Comparison of ENCODE assay signal across 23 mouse cellular contexts in the genomic region with DNA sequence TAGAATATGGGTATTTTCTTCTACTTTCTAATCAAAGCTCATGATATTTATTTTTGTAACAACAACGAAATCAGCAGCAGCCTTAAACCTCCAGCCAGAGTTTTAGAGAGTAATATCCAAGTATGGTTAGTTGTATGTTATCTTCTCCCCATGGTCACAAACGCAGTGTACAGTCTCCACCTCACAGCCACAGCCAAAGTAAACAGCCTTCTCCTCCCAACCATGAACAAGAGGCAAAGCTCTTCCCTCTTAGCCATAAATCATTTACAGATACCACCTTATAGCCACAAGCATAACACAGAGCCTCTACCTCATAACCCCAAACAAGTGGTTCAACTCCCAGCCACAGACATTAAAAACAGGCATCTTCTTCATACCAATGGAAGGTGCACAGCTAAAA.
DNase-seq lines count a peak whose midpoint lies in the region; ATAC-seq and TF ChIP-seq lines count a peak whose summit lies in the region.
"Had no signal": no experiment of that assay in that cellular context is flagged by ENCODE, and none has a peak within 500 bp of the region (broad histone marks: within the 10 kb centered on the region; RNA-seq: fewer than 3 reads in every experiment).

No protein-coding gene starts in this region.

- no peaks in the 10 kb centered on the region for H3K4me1 ChIP-seq in kidney, postnatal 0 days (replicated peaks; ENCODE audit: insufficient read depth, low read length)
- no peaks in the 10 kb centered on the region for H3K4me1 ChIP-seq in hindbrain, embryonic 12.5 days
- H3K4me1 ChIP-seq: embryonic facial prominence, embryonic 12.5 days; forebrain, embryonic 15.5 days; heart, embryonic 10.5 days; heart, embryonic 15.5 days had no signal

- no peak for ATAC-seq in kidney, postnatal 0 days (replicated peaks; ENCODE audit: low FRiP score, low read depth)
- ATAC-seq in hindbrain, embryonic 12.5 days (ENCODE audit: low FRiP score), result no peak
- ATAC-seq: CD4-positive, CD25-positive, alpha-beta regulatory T cell, adult 4 months; forebrain, embryonic 15.5 days had no signal

- no peak overlapping the region for H3K27ac ChIP-seq in kidney, postnatal 0 days
- no peak overlapping the region for H3K27ac ChIP-seq in hindbrain, embryonic 12.5 days
- H3K27ac ChIP-seq: embryonic facial prominence, embryonic 12.5 days; forebrain, embryonic 15.5 days; heart, embryonic 10.5 days; heart, embryonic 15.5 days; hindbrain, embryonic 14.5 days had no signal

- no peaks in the 10 kb centered on the region for H3K9me3 ChIP-seq in kidney, postnatal 0 days (replicated peaks; ENCODE audit: low read length)
- peaks cover 2% of the 10 kb centered on the region; the same call in 1 of the 2 replicates for H3K9me3 ChIP-seq in hindbrain, embryonic 12.5 days (replicated peaks)
- H3K9me3 ChIP-seq: embryonic facial prominence, embryonic 12.5 days; forebrain, embryonic 15.5 days; heart, embryonic 10.5 days; heart, embryonic 15.5 days had no signal

- TF ChIP-seq CTCF in kidney, postnatal 0 days (IDR thresholded peaks at IDR 0.05; ENCODE audit: low read depth), result no peak

- no peak overlapping the region for H3K4me2 ChIP-seq in kidney, postnatal 0 days (ENCODE audit: low read length)
- H3K4me2 ChIP-seq in hindbrain, embryonic 12.5 days (replicated peaks), result no peak overlapping the region
- H3K4me2 ChIP-seq: embryonic facial prominence, embryonic 12.5 days; forebrain, embryonic 15.5 days; heart, embryonic 15.5 days; hindbrain, embryonic 14.5 days had no signal

- DNase-seq in kidney, adult 11 months, result peak; percentile 24
- DNase-seq in kidney, adult 9 months, result peak; percentile 55
- DNase-seq in kidney, postnatal 0 days (ENCODE audit: low spot score), result peak; percentile 23
- peak; percentile 18 to 31 for DNase-seq in kidney, postnatal 36 days
- no peak for DNase-seq in left cerebral cortex, adult 8-10 months (ENCODE audit: low spot score in 2 of 2)
- no peak for DNase-seq in right cerebral cortex, postnatal 14 days
- DNase-seq: adrenal gland, adult 8-10 months; adrenal gland, postnatal 36 days; B cell, adult 2 months; cerebellum, adult 11 months; cerebellum, adult 8-10 months; cerebellum, postnatal 25 days; gastrocnemius, postnatal 10 days; heart, adult 18-20 months; heart, postnatal 14 days had no signal

- H3K36me3 ChIP-seq in kidney, postnatal 0 days (ENCODE audit: insufficient read depth, low read length), result no peaks in the 10 kb centered on the region
- no peaks in the 10 kb centered on the region for H3K36me3 ChIP-seq in hindbrain, embryonic 12.5 days
- H3K36me3 ChIP-seq: embryonic facial prominence, embryonic 12.5 days; forebrain, embryonic 15.5 days; G1E; heart, embryonic 10.5 days; heart, embryonic 15.5 days had no signal

- H3K27me3 ChIP-seq in kidney, postnatal 0 days (ENCODE audit: insufficient read depth, low read length), result no peaks in the 10 kb centered on the region
- H3K27me3 ChIP-seq in hindbrain, embryonic 12.5 days, result no peaks in the 10 kb centered on the region
- H3K27me3 ChIP-seq: embryonic facial prominence, embryonic 12.5 days; forebrain, embryonic 15.5 days; heart, embryonic 15.5 days had no signal

- H3K4me3 ChIP-seq in kidney, postnatal 0 days (replicated peaks; ENCODE audit: low read depth, low read length), result no peak overlapping the region
- H3K4me3 ChIP-seq in hindbrain, embryonic 12.5 days, result no peak overlapping the region
- H3K4me3 ChIP-seq: embryonic facial prominence, embryonic 12.5 days; forebrain, embryonic 15.5 days; heart, embryonic 10.5 days; heart, embryonic 15.5 days had no signal

- 37% methylated on average over 2 of the region's 2 CpGs for WGBS in kidney, postnatal 0 days
- 80% methylated on average over 2 of the region's 2 CpGs for WGBS in hindbrain, embryonic 12.5 days

- no peak overlapping the region for H3K9ac ChIP-seq in kidney, postnatal 0 days (ENCODE audit: low read depth, low read length)
- H3K9ac ChIP-seq in hindbrain, embryonic 12.5 days, result no peak overlapping the region
- H3K9ac ChIP-seq: embryonic facial prominence, embryonic 12.5 days; forebrain, embryonic 15.5 days; heart, embryonic 15.5 days; hindbrain, embryonic 14.5 days had no signal

Comparison
In these comparisons a context has a peak if more than half of its experiments do, and no peak if none do; other contexts are left out.
1. DNase-seq: peak in kidney, adult 11 months (single experiment), kidney, adult 9 months (single experiment), kidney, postnatal 0 days (single experiment) and kidney, postnatal 36 days (2 of 2); none in left cerebral cortex, adult 8-10 months (0 of 2) and right cerebral cortex, postnatal 14 days (single experiment).